Mouse (Mus musculus): ENCODE results near the gene Zdhhc5.

Zdhhc5 gene

GRCm38 (mm10) chr2:84714811-84715561 lies at the start of gene Zdhhc5:
TSS of gene Zdhhc5 (minus strand) at chr2:84715180.
- Histone ChIP-seq H3K9me3 (ENCODE audit: low read length) (no peaks in the 10 kb centered on the region), H3K36me3 (ENCODE audit: insufficient read depth, low read length) (peaks cover 18% of the 10 kb centered on the region), H3K4me3 (replicated peaks; ENCODE audit: low read length) (peak within 1 kb of the TSS; percentile 99), H3K4me1 (replicated peaks; ENCODE audit: low read depth, low read length) (peaks cover 40% of the 10 kb centered on the region), H3K27me3 (ENCODE audit: insufficient read depth, low read length) (no peaks in the 10 kb centered on the region)
- no peak for TF ChIP-seq CTCF (conservative IDR thresholded peaks at IDR 0.05; ENCODE audit: low read length)
- no peak for TF ChIP-seq POU5F1 (IDR thresholded peaks at IDR 0.05; ENCODE audit: borderline replicate concordance, low read length)
- no peak for TF ChIP-seq NANOG (IDR thresholded peaks at IDR 0.05; ENCODE audit: borderline replicate concordance, low read length)

GRCm38 (mm10) chr2:84762818-84763217 lies 47.8 kb upstream of the Zdhhc5 start:
- TF ChIP-seq NANOG (IDR thresholded peaks at IDR 0.05; ENCODE audit: borderline replicate concordance, low read length): no peak
- TF ChIP-seq CTCF (conservative IDR thresholded peaks at IDR 0.05; ENCODE audit: low read length): no peak
- no peak for TF ChIP-seq POU5F1 (IDR thresholded peaks at IDR 0.05; ENCODE audit: borderline replicate concordance, low read length)
- Histone ChIP-seq H3K9me3 (ENCODE audit: low read length) (no peaks in the 10 kb centered on the region), H3K36me3 (ENCODE audit: insufficient read depth, low read length) (peaks cover 16% of the 10 kb centered on the region; the same call in 1 of the 2 replicates), H3K4me3 (replicated peaks; ENCODE audit: low read length) (no peak overlapping the region), H3K4me1 (replicated peaks; ENCODE audit: low read depth, low read length) (peaks cover 33% of the 10 kb centered on the region), H3K27me3 (ENCODE audit: insufficient read depth, low read length) (peaks cover 25% of the 10 kb centered on the region)

DNA sequence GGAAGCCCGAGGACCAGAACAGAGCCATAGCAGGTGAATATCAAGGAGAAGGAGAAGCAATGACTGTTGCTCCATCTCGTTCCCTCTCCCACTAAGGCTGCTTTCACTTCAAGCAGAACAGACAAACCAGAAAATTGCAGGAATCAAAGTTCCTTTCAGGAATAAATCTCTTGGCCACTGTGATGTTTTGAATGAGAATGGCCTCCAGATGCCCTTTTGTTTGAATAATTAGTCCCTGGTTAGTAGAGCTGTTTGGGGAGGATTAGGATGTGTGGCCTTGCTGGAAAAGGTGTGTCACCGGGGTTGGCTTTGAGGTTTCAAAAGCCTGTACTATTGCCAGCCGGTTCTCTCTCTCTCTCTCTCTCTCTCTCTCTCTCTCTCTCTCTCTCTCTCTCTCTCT lies 47.3 kb upstream of the Zdhhc5 start:
- H3K4me3 ChIP-seq (replicated peaks; ENCODE audit: low read length): no peak overlapping the region
- peaks cover 22% of the 10 kb centered on the region for H3K27me3 ChIP-seq (ENCODE audit: insufficient read depth, low read length)
- peaks cover 38% of the 10 kb centered on the region for H3K4me1 ChIP-seq (replicated peaks; ENCODE audit: low read depth, low read length)
- TF ChIP-seq POU5F1 (IDR thresholded peaks at IDR 0.05; ENCODE audit: borderline replicate concordance, low read length) (peak; percentile 87; the same call in 1 of the 2 replicates), CTCF (conservative IDR thresholded peaks at IDR 0.05; ENCODE audit: low read length) (no peak), NANOG (IDR thresholded peaks at IDR 0.05; ENCODE audit: borderline replicate concordance, low read length) (peak; percentile 99)
- H3K36me3 ChIP-seq (ENCODE audit: insufficient read depth, low read length): peaks cover 16% of the 10 kb centered on the region; the same call in 1 of the 2 replicates
- H3K9me3 ChIP-seq (ENCODE audit: low read length): no peaks in the 10 kb centered on the region

GRCm38 (mm10) chr2:84761840-84762239 lies 46.9 kb upstream of the Zdhhc5 start:
- H3K4me1 ChIP-seq (replicated peaks; ENCODE audit: low read depth, low read length): peaks cover 42% of the 10 kb centered on the region
- H3K36me3 ChIP-seq (ENCODE audit: insufficient read depth, low read length): peaks cover 15% of the 10 kb centered on the region; the same call in 1 of the 2 replicates
- no peak for TF ChIP-seq CTCF (conservative IDR thresholded peaks at IDR 0.05; ENCODE audit: low read length)
- no peak for TF ChIP-seq NANOG (IDR thresholded peaks at IDR 0.05; ENCODE audit: borderline replicate concordance, low read length)
- no peak for TF ChIP-seq POU5F1 (IDR thresholded peaks at IDR 0.05; ENCODE audit: borderline replicate concordance, low read length)
- no peaks in the 10 kb centered on the region for H3K9me3 ChIP-seq (ENCODE audit: low read length)
- H3K27me3 ChIP-seq (ENCODE audit: insufficient read depth, low read length): peaks cover 19% of the 10 kb centered on the region
- no peak overlapping the region for H3K4me3 ChIP-seq (replicated peaks; ENCODE audit: low read length)

- Histone ChIP-seq H3K27me3 (ENCODE audit: insufficient read depth, low read length) (peaks cover 16% of the 10 kb centered on the region), H3K4me3 (replicated peaks; ENCODE audit: low read length) (no peak overlapping the region), H3K4me1 (replicated peaks; ENCODE audit: low read depth, low read length) (peaks cover 48% of the 10 kb centered on the region), H3K9me3 (ENCODE audit: low read length) (no peaks in the 10 kb centered on the region), H3K36me3 (ENCODE audit: insufficient read depth, low read length) (peaks cover 10% of the 10 kb centered on the region; the same call in 1 of the 2 replicates)
- TF ChIP-seq NANOG (IDR thresholded peaks at IDR 0.05; ENCODE audit: borderline replicate concordance, low read length): no peak
- TF ChIP-seq CTCF (conservative IDR thresholded peaks at IDR 0.05; ENCODE audit: low read length): no peak
- TF ChIP-seq POU5F1 (IDR thresholded peaks at IDR 0.05; ENCODE audit: borderline replicate concordance, low read length): no peak
Observed at GRCm38 (mm10) chr2:84761309-84761708, 46.3 kb upstream of the Zdhhc5 start.

DNA sequence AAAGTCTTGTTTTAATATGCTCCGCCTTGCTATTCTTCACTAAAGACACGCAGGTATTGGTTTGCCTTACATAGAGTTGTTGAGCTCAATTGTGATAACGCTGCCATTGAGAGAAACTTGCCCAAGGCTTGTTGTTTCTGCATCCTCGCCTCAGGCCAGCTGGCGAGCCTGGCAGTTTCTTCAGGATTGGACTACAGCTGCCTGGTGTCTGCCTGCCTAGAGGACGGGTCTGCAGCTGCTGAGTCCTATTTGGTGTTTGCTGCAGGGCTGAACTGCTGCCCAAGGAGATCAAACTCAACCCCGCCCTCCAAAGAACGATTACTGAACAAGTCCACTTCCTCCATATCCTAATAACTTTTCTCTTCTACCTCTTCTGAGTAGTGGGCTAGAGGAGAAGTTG lies 45.8 kb upstream of the Zdhhc5 start:
- H3K27me3 ChIP-seq (ENCODE audit: insufficient read depth, low read length): peaks cover 16% of the 10 kb centered on the region
- H3K36me3 ChIP-seq (ENCODE audit: insufficient read depth, low read length): peaks cover 8% of the 10 kb centered on the region; the same call in 1 of the 2 replicates
- peaks cover 53% of the 10 kb centered on the region for H3K4me1 ChIP-seq (replicated peaks; ENCODE audit: low read depth, low read length)
- no peak overlapping the region for H3K4me3 ChIP-seq (replicated peaks; ENCODE audit: low read length)
- TF ChIP-seq NANOG (IDR thresholded peaks at IDR 0.05; ENCODE audit: borderline replicate concordance, low read length) (no peak), POU5F1 (IDR thresholded peaks at IDR 0.05; ENCODE audit: borderline replicate concordance, low read length) (no peak), CTCF (conservative IDR thresholded peaks at IDR 0.05; ENCODE audit: low read length) (no peak)
- no peaks in the 10 kb centered on the region for H3K9me3 ChIP-seq (ENCODE audit: low read length)

- Histone ChIP-seq H3K36me3 (ENCODE audit: insufficient read depth, low read length) (no peaks in the 10 kb centered on the region), H3K9me3 (ENCODE audit: low read length) (no peaks in the 10 kb centered on the region), H3K27me3 (ENCODE audit: insufficient read depth, low read length) (0 out of 2 replicates have a peak, but pooled peaks cover 6% of the 10 kb centered on the region), H3K4me3 (replicated peaks; ENCODE audit: low read length) (no peak overlapping the region), H3K4me1 (replicated peaks; ENCODE audit: low read depth, low read length) (peaks cover 53% of the 10 kb centered on the region)
- TF ChIP-seq CTCF (conservative IDR thresholded peaks at IDR 0.05; ENCODE audit: low read length) (peak; percentile 30), POU5F1 (IDR thresholded peaks at IDR 0.05; ENCODE audit: borderline replicate concordance, low read length) (no peak)
Observed at GRCm38 (mm10) chr2:84758542-84759127, 43.7 kb upstream of the Zdhhc5 start.

- Histone ChIP-seq H3K4me1 (replicated peaks; ENCODE audit: low read depth, low read length) (peaks cover 40% of the 10 kb centered on the region), H3K9me3 (ENCODE audit: low read length) (no peaks in the 10 kb centered on the region), H3K36me3 (ENCODE audit: insufficient read depth, low read length) (no peaks in the 10 kb centered on the region), H3K4me3 (replicated peaks; ENCODE audit: low read length) (0 out of 2 replicates have a peak overlapping the region, but pooled peaks have one; percentile 21), H3K27me3 (ENCODE audit: insufficient read depth, low read length) (no peaks in the 10 kb centered on the region)
- TF ChIP-seq NANOG (IDR thresholded peaks at IDR 0.05; ENCODE audit: borderline replicate concordance, low read length) (peak; percentile 35; the same call in 1 of the 2 replicates), CTCF (conservative IDR thresholded peaks at IDR 0.05; ENCODE audit: low read length) (no peak)
Observed at GRCm38 (mm10) chr2:84757026-84757682, 42.2 kb upstream of the Zdhhc5 start.
